Mouse (Mus musculus) B cell, adult 2 months (primary cell): ENCODE measurements around the gene Wdr82.

Source experiments
- DNase-seq, 2 experiments: peaks; one replicate each; pipeline ENCODE4 v3.0.0; 2022

The Wdr82 gene

DNA sequence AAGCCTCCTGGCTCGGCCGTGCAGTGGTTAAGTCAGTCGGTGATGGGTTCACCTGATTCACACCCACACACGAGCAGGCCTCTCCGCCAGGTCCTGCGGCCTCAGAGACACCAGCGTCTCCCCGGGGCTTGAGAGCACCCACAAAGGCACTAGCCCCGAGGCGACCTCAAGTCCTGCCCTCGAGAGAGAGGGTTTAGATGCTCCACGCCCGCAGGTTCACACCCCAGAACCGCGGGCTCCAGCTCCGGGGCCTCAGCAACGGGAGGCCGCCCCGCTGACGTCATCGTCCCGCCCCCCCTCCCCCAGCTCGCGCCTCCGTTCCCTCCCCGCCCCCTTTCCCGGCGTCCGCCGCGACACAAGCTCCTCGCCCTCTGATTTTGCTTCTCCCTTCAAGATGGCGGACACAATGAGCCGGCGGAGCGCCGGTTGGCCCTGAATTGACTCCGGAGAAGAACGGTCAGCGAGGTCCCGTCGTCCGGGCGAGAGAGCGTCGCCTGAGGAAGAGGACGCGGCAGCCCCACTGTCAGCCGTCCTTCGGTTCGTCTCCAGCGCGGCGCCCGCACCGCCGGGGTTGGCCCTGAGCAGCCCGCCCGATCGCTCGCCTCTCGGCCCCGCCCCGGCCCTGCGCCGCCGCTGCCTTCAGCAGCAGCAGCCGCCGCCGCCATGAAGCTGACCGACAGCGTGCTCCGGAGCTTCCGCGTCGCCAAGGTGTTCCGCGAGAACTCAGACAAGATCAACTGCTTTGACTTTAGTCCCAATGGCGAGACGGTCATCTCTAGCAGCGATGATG lies at the start of gene Wdr82:
Wdr82 (plus strand) TSS at position 373 of the 790 bp plus-strand sequence.
- DNase-seq: peak; percentile 90 to 91

DNA sequence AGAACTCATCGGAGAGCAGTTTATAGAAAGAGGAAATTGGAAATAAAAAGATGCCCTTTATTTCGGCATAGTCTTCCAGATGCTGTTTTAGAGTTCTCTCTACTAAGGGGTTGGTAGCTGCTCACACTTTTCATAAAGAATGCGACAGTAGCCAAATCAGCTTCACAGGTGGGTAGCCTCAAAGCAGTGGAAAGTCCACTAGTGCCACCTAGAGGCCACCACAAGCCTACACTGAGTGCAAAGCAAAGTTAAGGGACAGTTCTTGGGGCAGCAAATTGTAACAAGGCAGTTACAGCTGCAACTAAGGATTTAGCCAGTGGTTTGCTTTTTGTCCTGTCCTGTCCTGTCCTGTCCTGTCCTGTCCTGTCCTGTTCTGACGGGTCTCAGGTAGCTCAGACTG lies 47.1 kb upstream of the Wdr82 start:
- DNase-seq: peak; percentile 48 to 54

DNA sequence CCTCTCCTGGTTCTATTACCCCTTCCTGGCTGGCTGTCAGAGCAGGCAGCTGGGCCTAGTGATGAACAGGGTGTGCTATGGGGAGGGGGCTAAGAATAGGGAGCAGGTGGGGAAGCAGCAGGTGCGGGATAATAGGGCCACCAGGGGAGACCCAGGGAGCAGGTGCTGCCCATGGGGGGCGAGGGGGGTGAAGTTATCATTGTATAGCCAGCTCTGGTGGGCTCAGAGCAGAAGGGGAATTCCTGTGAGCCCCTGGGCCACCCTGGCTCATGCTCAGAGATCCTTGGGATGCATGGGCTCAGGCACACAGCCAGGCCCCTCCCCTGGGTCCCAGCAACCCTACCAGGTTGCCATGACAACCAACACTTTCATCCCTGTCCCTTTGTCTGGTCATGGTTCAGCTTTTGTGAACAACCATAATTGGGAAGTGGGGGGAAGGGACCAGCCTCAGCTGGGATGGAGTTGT lies 43.9 kb upstream of the Wdr82 start:
- DNase-seq: no peak

DNA sequence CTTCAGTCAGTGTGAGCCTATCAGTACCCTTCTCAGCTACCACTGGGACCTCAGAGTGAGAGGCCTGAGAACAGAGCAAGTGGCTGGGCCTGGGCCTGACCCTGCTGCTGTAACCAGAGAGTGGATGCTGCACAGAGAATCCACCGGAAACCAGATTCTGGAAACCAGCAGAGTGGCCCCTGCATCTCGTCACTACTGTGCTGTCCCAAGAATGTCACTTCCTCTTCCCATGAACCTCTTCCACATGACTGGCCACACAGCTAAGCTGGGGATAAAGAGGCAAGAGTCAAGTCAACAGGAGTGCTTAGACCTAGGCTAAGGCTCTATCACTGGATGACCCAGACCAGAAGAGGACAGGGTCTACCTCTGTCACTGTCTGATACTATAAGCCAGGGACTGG lies 41.7 kb upstream of the Wdr82 start:
- DNase-seq: no peak

DNA sequence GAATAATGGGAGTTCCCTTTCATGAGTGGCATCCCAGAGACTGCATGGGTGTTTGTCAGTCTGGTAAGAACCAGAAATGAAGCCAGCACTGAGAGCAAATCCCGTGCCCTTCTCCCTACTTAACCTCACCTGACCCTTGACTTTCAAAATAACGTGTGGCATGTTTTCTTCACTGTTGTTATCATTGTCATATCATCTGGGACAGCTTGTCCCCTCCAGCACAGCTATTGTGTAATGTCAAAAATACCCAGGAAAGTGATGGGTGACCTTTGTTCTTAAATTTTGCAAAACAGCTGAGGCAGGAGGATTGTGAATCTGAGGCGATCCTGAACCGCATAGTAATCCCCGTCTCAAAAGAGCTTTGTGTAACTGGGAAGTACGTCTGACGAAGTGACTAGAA lies 40.5 kb upstream of the Wdr82 start:
- DNase-seq: no peak

DNA sequence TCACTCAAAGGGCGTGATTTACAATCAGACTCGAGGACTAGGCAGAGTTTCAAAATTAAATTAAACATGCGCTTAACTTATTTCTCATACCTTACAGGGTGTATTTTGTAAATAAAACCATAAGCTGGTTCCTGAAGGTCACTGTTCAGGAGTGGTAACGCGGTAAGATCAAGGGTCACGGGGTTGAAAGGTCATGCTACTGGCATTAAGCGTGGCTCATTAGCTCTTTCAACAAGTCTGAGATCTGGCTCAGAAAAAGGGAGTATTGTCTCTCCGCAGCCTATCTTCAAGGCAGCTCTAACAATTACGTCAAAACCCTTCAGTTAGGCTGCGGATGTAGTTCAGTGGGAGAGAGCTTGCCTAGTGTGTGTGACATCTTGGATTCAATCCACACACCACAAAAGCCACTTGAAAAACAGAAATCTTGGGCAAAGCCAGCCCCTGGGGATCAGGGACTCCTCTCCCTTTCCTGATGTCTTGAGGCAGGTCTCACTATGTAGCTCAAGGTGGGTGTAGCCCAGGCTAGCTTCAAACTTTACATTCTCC lies 33.0 kb upstream of the Wdr82 start:
- DNase-seq: no peak

DNA sequence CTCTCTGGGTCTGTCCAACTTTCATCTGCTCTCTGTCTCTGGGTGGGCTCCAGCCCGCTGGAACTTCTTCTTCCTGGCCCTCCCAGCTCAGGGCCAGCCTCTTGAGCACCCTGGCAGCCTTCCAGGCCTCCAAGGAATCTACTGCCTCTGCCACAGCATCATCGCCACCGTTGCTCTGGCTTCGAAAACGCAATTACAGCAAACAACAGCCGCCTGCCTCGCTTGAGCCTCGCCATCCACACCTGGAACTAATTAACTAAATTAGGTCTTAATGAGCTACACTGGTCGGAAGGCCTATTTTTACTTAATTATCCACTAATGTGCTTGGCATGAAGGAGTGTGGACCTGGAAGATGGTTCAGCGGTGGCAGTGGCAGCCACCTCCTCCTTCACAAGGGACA lies 31.0 kb upstream of the Wdr82 start:
- DNase-seq: no peak

DNA sequence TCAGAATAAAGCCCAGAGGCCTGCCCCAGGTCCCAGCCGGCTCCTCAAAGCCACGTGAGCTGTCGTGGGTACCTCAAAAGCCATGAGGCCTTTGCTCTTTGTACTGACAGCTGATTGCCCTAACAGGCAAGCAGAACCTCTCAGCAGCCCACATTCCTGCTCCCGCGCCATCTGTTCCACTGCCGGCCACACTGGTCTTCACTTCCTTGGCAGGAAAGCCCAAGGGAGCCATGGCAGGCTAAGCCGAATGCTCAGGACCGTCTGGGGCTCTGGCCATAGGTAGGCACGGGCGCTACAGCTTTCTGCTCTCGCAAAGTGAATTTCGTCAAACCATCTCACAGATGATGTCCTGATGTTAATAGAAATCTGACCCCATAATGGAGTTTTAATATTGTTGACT lies 28.8 kb upstream of the Wdr82 start:
- DNase-seq: no peak

DNA sequence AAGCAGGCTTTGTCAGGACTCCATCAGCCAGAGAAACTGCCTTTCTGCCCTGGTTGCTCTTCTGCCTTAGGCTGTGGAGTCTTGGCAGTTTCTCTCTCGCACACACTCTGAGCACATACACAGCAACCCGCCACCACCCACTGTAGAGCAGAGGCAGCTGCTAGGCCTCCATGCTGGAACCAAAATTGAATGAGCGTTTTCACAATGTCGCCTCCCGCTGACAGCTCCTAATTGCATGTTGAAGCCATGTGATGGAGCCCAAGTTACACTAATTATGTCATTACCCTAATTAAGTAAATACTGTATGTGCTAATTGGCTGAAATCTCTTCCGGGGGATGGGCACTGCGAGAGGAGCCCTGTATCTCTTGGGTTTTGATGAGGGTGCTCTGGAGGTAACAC lies 26.6 kb upstream of the Wdr82 start:
- DNase-seq: no peak

DNA sequence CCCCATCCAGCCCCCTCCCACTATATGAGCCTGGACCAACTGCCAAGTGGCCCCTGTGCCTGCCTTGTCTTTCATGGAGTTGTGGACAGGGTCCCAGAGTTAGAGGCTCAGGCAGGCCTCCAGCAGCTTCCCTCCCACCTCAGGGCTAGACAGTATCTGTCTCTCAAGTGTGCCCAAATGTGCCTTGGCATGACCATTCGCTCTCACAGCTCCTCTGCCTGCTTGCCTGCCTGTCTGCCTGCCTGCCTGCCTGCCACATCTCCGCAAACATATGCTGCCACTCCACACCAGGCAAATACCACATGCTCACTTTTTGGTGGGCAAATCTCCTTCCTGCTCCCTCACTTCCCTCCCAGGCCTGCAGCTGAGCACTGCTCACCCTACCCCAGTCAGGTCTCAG lies 25.1 kb upstream of the Wdr82 start:
- no peak for DNase-seq

DNA sequence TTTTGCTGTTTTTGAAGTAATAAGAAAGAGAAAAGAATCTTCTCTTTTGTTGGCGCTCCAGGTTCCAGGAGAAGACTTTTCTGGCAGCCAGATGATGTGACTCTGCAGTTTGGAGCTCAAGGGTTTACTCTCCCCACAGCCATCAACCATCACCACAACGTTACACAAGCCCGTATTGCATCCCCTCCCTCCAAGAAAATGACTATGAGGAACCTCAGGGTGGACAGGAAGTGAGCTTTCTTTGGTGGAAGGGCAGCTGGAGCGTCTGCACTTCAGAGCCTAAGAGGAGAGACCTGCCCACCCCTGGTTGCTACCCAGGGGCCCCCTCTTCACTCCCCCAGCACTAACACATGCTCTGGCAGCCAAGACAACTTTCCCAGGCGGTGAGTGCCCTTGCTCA lies 23.4 kb upstream of the Wdr82 start:
- no peak for DNase-seq

DNA sequence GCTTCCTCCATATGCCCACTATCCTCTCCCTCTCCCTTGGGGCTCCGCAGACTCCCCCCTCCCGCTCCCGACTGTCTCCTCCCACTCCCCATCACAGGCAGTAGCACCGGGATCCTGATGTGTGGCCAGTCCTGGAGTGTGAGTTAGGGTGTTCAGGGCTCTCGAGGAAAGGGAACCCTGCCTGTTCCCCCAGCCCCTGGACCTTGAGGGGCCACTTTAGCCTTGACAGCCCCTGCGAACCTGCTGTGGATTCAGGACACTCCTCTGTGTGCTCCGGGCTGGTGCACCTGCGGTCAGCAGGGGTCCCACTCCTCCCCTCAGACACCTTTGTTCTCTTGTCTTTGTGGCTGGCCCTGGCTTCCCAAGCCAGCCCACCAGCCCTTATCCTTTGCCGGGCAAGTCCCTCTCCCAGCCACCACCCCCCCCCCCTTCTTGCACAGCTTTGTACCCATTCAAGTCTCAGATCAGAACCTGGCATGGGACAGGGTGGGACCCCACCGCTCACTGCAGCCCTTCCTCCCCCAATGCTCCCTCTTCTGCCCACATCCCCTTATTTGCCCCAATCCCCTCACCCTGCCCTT lies 22.8 kb upstream of the Wdr82 start:
- no peak for DNase-seq

DNA sequence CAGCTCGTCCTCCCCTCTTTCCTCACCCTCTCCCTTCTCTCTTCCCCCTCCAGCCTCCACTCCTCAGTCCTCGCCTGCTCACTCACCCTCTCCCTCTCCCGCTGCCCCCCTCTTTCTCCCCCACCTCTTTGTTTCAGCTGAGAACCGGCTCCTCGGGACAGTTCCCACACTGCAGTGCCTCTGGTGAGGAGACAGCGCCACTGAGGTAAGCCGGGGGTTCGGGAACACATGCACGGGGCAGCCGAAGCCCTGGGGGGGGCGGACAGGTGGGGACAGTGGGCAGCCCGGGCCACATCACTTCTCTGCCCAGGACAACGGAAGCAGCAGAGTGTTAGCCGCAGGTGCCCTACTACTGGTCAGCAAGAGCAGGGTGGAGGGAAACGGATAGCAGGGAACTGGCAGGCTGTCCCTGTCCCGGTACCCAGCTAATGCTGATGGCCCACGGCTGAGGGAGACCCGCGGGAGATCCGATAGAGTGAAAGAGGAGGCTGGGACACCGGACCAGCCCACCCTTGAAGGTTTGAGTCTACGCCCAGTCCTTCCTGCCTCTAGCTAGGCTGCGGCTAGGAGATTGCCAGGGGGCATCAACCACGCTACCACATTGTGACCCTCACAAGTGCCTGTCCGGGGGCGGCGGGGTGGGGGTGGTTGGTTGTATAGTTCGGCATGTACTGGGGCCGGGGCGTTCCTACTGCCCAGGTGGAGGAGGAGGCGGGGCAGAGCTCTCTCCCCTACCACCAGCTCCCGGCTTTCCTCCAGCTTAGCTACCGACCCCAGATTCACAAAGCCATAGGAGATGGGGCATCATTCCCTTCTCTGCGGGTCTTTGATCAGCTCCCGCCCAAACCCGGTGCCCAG lies 22.0 kb upstream of the Wdr82 start:
- DNase-seq: peak in 1 of 2 experiments; percentile 17

DNA sequence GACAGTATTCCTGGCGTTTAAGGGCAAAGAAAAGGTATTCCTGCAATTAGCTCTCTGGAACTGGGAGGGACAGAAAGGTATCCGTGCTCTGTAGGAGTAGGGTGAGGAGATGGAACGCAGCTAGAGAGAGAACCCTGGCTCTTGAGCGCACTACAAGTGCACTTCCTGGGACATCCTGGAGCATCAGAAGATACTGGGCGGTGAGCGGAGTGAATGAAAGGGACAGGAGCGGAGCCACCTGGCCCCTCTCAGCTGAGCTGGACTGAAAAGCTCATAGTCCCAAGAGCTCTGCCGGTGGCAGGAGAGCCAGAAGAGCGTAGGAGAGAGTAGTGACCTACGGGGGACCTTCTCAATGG lies 21.4 kb upstream of the Wdr82 start:
- DNase-seq: no peak

DNA sequence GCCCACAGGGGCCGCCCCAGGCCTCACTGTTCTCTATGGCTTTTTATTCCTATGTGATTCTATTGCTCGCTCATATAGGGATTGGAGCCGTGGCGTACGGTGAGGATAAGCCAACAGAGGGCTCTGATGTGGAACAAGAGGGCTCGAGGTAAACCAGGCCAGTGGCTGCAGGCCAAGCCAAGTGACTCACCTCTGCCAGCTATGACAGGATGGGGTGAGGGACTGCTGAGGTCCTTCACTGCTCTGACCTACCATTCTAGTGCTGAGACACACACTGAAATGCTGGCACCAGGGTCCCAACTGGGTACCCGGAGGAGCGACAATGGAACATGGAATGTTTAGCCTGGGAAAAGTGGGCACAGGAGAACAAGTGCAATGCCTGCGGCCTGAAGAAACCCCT lies 16.6 kb upstream of the Wdr82 start:
- no peak for DNase-seq

DNA sequence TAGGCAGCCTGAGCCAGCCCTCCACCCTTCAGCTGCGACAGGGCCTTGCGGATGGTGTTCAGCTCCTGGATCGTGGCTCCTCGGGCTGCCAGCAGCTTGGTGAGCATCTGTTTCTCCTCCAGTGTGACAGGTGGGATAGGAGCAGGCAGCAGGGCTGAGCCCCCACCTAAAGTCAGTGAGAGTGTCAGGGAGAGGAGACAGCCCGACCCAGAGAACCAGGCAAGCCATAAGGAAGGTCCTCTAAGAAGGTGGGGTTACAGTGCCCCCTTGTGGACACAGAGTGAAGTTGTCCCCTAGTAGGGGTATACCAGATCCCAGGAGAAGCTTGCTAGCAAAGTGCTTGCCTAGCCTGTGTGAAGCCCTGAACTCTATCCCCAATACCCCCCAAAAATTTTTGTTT lies 14.3 kb upstream of the Wdr82 start:
- DNase-seq: peak; percentile 76 to 77

DNA sequence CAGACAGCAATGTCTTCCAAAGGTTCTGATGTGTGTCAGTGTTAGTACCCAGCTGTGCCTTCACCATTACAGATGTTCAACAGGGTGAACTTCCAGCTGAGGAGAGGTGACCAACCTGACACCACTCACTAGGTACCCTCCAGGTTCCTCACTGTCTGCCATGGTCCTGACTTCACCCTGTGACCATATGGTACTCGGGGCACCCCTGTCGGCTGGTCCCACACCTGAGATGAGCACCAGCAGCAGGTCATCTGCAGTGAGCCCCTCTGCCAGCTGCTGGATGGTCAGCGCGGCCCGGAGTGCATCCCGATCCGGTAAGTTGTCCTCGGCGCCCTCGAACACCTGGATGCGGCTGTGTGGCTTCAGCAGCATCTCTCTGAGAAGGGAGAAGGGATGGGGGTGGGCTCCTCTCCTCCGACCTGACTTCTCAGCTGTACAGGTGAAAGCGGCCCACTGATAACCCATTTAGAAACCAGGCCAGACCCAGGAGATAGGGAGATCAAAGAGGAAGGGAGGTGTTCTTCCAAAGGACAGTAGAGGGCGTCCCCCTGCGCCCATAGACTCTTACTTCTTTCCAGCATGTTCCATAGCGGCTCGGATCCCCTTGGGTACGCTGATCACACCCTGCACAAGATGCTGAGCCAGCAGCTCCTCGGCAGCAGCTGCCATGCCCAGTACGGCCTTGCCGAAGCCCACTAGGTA lies 13.7 kb upstream of the Wdr82 start:
- no peak for DNase-seq

DNA sequence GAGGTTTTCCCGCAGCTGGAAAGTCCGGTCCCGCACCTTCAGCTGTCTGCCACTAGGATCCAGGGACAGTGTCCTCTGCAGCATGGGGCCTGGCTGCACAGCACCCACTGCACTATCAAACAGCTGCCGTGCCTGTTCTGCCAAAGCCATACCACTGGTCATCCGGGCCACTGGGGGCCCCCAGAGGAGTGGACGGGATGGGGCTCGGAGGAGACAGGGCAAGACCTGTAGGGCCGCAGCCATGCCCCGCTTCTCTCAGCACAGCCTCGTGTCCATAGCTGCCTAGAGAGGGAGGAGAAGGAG lies 13.2 kb upstream of the Wdr82 start:
- DNase-seq: no peak

DNA sequence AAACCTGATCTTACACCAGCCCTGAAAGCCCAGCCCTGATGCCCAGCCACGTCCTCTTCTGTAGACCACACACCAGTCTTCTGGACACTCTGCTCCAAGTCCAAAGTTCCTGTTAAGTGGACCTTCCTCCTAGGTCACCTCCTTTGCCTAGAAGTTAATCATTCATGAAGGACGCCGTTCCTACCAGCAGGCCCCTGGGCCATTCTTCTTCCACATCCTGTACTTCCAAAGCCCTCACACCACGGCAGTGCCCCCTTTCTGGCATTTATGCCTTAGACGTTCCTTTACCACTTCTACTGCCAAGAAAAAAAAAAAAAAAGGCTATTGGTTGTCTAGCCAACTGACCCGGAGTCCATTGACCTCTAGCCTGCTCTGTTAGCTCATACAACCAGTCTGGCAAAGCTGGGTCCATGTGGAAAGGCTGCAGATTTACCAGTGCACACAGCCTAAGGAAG lies 12.7 kb upstream of the Wdr82 start, which contains the start of gene Glyctk:
Glyctk (minus strand) TSS at position 102 of the 455 bp plus-strand sequence.
- no peak for DNase-seq

DNA sequence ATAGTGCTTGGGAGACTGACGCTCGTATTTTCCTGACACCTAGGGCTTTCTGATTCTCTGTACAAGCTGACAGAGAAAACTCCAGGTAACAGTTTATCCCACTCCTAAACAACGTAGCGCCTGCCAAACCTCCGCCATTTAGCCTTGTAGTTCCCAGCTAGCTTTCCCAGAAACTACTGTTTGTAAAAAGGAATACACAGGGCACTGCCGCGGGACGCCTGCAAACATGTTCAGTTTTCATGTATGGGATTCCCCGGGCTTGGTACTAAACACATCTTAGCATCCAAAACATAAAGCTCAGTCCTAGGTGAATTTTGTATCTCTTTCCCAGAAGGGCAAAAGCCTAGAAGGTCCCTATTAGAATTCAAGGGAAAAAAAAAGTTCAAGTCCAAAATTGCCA lies 11.5 kb upstream of the Wdr82 start:
- no peak for DNase-seq

DNA sequence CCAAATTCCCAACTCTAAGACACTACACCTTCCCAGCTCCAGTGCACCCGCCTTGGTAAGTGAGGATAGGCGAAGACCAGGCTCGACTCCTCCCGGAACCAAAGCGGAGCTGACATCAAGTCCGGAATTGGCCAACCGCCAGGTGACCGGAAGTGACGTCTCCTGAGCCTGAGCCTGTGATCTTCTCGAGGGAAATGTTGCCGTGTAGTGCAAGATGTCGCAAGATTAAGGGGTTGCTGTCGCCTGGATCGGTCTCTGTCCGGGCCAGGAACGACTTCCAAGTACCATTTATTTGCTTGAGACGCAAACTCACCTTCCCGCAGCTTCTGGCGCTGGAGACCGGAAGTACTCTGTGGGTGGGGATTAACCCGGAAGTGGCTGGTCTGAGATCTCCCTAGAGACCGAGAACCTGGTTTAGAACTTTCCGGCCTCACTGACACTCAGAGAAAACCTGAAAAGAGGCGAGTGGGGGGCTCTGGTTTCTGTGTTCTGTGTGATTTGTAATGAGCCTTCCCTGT lies 10.9 kb upstream of the Wdr82 start:
- DNase-seq: peak; percentile 85 to 87

DNA sequence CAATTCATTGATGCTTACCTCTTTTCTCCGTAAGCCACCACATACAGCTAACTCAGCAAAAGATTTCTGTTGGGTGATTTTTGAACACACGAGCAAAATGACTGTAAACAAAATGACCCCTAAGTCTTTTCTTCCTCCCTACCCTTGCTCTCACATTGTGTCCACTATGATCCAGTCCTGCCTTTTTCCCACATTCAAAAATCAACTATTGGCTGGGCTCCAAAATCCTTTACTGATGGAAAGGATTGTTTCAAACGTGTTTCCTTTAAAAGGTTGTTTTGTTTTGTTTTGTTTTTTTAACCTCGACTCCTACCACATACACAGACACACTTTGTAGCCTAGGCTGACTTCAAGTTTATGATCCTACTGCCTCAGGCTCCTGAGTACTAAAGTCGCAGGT lies 10.3 kb upstream of the Wdr82 start:
- no peak for DNase-seq

DNA sequence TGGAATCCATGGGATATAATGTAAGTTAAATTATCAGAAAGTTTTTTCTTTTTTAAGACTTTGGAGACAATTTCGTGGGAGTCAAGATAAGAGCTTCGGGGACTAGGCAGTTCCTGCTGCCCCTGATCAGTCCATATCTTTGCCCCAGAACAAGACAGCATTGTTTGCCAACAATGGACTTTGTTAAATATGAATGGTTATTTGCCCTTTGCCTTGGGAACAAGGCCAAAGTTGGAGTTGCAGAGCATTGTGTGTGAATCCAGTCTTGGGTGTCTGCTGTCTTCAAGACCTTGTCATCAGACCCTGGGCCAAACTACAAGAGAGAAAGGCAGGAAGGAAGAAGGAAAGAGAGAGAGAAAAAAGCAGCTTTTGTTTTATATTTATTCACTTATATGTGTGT lies 4.0 kb upstream of the Wdr82 start:
- DNase-seq: no peak
